Mouse (Mus musculus) liver, embryonic 14.5 days (tissue): ENCODE measurements at regions not wholly inside any gene's neighbourhood (a gene's known extent, or its start where the extent isn't known, plus 50 kb on each side); places are given as distances from the start of the nearest gene placed in this dataset.

Experiments
- ATAC-seq: fragments of 200-750 bp; cut with Nextera tagmentation; 2 replicates; pipeline ENCODE4 v1.8.0; 2017; ENCODE audit warnings: moderate number of reproducible peaks, mild to moderate bottlenecking, moderate library complexity; ENCODE audit not compliant: insufficient read depth
- DNase-seq, 3 experiments: peaks; one replicate each; pipeline ENCODE4 v3.0.0-alpha.2; 2012 to 2013; ENCODE audit warnings: low read depth in 3 of 3, low spot score in 3 of 3
- H3K27ac ChIP-seq: fragments of 300-500 bp; sonication (generic); 2 replicates; pipeline ENCODE4 v1.5.1; 2014; ENCODE audit warnings: moderate library complexity, mild to moderate bottlenecking, control low read depth, inconsistent platforms
- H3K27me3 ChIP-seq: fragments of 300-500 bp; sonication (generic); 2 replicates; pipeline ENCODE4 v1.6.1; 2014; ENCODE audit warnings: mild to moderate bottlenecking, low read length, moderate library complexity; ENCODE audit not compliant: control insufficient read depth, insufficient read depth
- H3K36me3 ChIP-seq: fragments of 300-500 bp; sonication (generic); replicated peaks from 2 replicates; pipeline ENCODE4 v1.6.1; 2014; ENCODE audit warnings: low read depth; ENCODE audit not compliant: control insufficient read depth, insufficient read depth
- H3K4me1 ChIP-seq, 2 experiments: fragments of 200-500 bp in 1 of 2; fragments of 300-500 bp in 1 of 2; sonication (generic) in 1 of 2; replicated peaks; 2 replicates each; pipeline ENCODE4 v1.6.1; 2012 to 2014; ENCODE audit warnings: antibody characterized with exemption in 1 of 2, inconsistent platforms in 1 of 2, low read length in 1 of 2; ENCODE audit not compliant: control insufficient read depth in 2 of 2, insufficient read depth in 2 of 2
- H3K4me2 ChIP-seq: fragments of 300-500 bp; sonication (generic); 2 replicates; pipeline ENCODE4 v1.6.1; 2014; ENCODE audit warnings: low read depth, mild to moderate bottlenecking, control low read depth, moderate library complexity
- H3K4me3 ChIP-seq, 2 experiments: fragments of 200-500 bp in 1 of 2; fragments of 300-500 bp in 1 of 2; sonication (generic) in 1 of 2; 2 replicates each; pipeline ENCODE4 v1.5.1; 2012 to 2014; ENCODE audit warnings: low read depth in 2 of 2, low read length in 2 of 2, mild to moderate bottlenecking in 2 of 2, control low read depth in 1 of 2, inconsistent platforms in 1 of 2, moderate library complexity in 1 of 2; ENCODE audit not compliant: insufficient read depth in 1 of 2
- H3K9ac ChIP-seq: fragments of 300-500 bp; sonication (generic); replicated peaks from 2 replicates; pipeline ENCODE4 v1.6.1; 2014; ENCODE audit warnings: mild to moderate bottlenecking, control low read depth, moderate library complexity
- H3K9me3 ChIP-seq: fragments of 300-500 bp; sonication (generic); 2 replicates; pipeline ENCODE4 v1.6.1; 2016; ENCODE audit warnings: low read length, mixed read lengths; ENCODE audit not compliant: control insufficient read depth
- CTCF ChIP-seq: IDR thresholded peaks from 2 replicates; pipeline ENCODE4 v1.5.1; 2016; ENCODE audit warnings: antibody characterized with exemption, low read depth, control low read depth
- EP300 ChIP-seq: IDR thresholded peaks from 2 replicates; pipeline ENCODE4 v1.6.1; 2016; ENCODE audit warnings: antibody characterized with exemption, low read depth
- WGBS: fragments of 180-500 bp; shearing (Covaris S2); extraction: QIAGEN DNeasy Blood & Tissue Kit; methylation state at CpG from one replicate; pipeline ENCODE4 v1.1.7; 2014; ENCODE audit not compliant: insufficient replicate concordance; 5-methylcytosine and 5-hydroxymethylcytosine counted together

- H3K36me3 ChIP-seq, result no peaks in the 10 kb centered on the region
- H3K27ac ChIP-seq, result no peak overlapping the region
- TF ChIP-seq EP300, result no peak
- no peak for TF ChIP-seq CTCF
- 68% methylated on average over 9 of the region's 9 CpGs for WGBS
- ATAC-seq (no peak), DNase-seq (no peak)
- no peak overlapping the region for H3K4me3 ChIP-seq
- no peak overlapping the region for H3K4me2 ChIP-seq
- H3K4me1 ChIP-seq, result no peaks in the 10 kb centered on the region
- no peaks in the 10 kb centered on the region for H3K27me3 ChIP-seq
- no peaks in the 10 kb centered on the region for H3K9me3 ChIP-seq
- no peak overlapping the region for H3K9ac ChIP-seq
Observed at GRCm38 (mm10) chr10:44877076-44877663, 189.8 kb upstream of the Prep start.

GRCm38 (mm10) chr10:44873642-44874285 is 193.2 kb upstream of the Prep start:
- no peak overlapping the region for H3K9ac ChIP-seq
- H3K4me3 ChIP-seq, result no peak overlapping the region
- H3K4me2 ChIP-seq, result no peak overlapping the region
- ATAC-seq (no peak), DNase-seq (no peak)
- no peaks in the 10 kb centered on the region for H3K9me3 ChIP-seq
- TF ChIP-seq CTCF (no peak), EP300 (no peak)
- H3K27me3 ChIP-seq, result no peaks in the 10 kb centered on the region; the same call in 1 of the 2 replicates
- H3K27ac ChIP-seq, result no peak overlapping the region
- WGBS, result 73% methylated on average over 5 of the region's 5 CpGs
- H3K4me1 ChIP-seq, result no peaks in the 10 kb centered on the region
- no peaks in the 10 kb centered on the region for H3K36me3 ChIP-seq

- no peak for TF ChIP-seq CTCF
- TF ChIP-seq EP300, result no peak
- 78% methylated on average over 1 of the region's 1 CpGs for WGBS
- ATAC-seq, result no peak
Observed at GRCm38 (mm10) chr10:44864191-44864747, 202.7 kb upstream of the Prep start.

GRCm38 (mm10) chr10:44862360-44862674 is 204.7 kb upstream of the Prep start:
- no peaks in the 10 kb centered on the region for H3K27me3 ChIP-seq
- H3K9ac ChIP-seq, result no peak overlapping the region
- H3K9me3 ChIP-seq, result no peaks in the 10 kb centered on the region
- WGBS, result 61% methylated on average over 8 of the region's 8 CpGs
- no peak for ATAC-seq
- H3K36me3 ChIP-seq, result no peaks in the 10 kb centered on the region
- no peaks in the 10 kb centered on the region for H3K4me1 ChIP-seq
- TF ChIP-seq CTCF (no peak), EP300 (no peak)
- no peak overlapping the region for H3K27ac ChIP-seq
- no peak for DNase-seq
- H3K4me2 ChIP-seq, result no peak overlapping the region
- H3K4me3 ChIP-seq, result no peak overlapping the region

More at GRCm38 (mm10) chr10:44864191-44864747, 202.7 kb upstream of the Prep start:
- no peaks in the 10 kb centered on the region for H3K27me3 ChIP-seq
- no peak overlapping the region for H3K4me3 ChIP-seq
- no peak overlapping the region for H3K9ac ChIP-seq
- H3K4me1 ChIP-seq, result no peaks in the 10 kb centered on the region
- H3K36me3 ChIP-seq, result no peaks in the 10 kb centered on the region
- H3K27ac ChIP-seq, result no peak overlapping the region
- no peak for DNase-seq
- H3K9me3 ChIP-seq, result no peaks in the 10 kb centered on the region
- no peak overlapping the region for H3K4me2 ChIP-seq

GRCm38 (mm10) chr10:44861671-44862359 is 205.2 kb upstream of the Prep start:
- Histone ChIP-seq H3K4me2 (no peak overlapping the region), H3K36me3 (no peaks in the 10 kb centered on the region), H3K9me3 (no peaks in the 10 kb centered on the region), H3K4me1 (no peaks in the 10 kb centered on the region), H3K27me3 (no peaks in the 10 kb centered on the region), H3K27ac (no peak overlapping the region), H3K4me3 (no peak overlapping the region), H3K9ac (no peak overlapping the region)
- TF ChIP-seq CTCF (no peak), EP300 (no peak)
- no peak for DNase-seq
- WGBS, result 50% methylated on average over 10 of the region's 10 CpGs
- ATAC-seq, result no peak
